Mouse (Mus musculus) activated CD4-positive, CD25-positive, alpha-beta regulatory T cell, adult 9 weeks (primary cell): ENCODE results near the gene 4930415L06Rik. TPM values are rescaled to one million over a fixed set of nuclear protein-coding genes. Genes with fewer than 3 reads are reported as not detected.

Experiments used
- polyA plus RNA-seq: library from polyadenylated mRNA; unstranded; fragments of 100-300 nt; shearing (Covaris generic); gene quantifications from one replicate; pipeline ENCODE4 v1.2.1, GENCODE M21; 2017

The 4930415L06Rik gene
- not detected for polyA plus RNA-seq

GRCm38 (mm10) chrX:89932752-89933151 lies at the start of gene 4930415L06Rik:
Gene 4930415L06Rik, minus strand, starts transcription at chrX:89932852.

Other genes starting within 250 kb of the 4930415L06Rik start
- gene 4932429P05Rik, start 180.6 kb downstream of the 4930415L06Rik start, polyA plus RNA-seq = not detected